Mouse (Mus musculus) stomach, embryonic 14.5 days (tissue): ENCODE results near the gene Tgif1. TPM values are rescaled to one million over a fixed set of nuclear protein-coding genes. Genes with fewer than 3 reads are reported as not detected.
A peak's percentile ranks its signal among the peaks of the same experiment; 100 is the strongest.

ENCODE experiments used
- ATAC-seq: fragments of 200-750 bp; cut with Nextera tagmentation; 2 replicates; pipeline ENCODE4 v1.8.0; 2017; ENCODE audit warnings: low read depth, moderate TSS enrichment; ENCODE audit not compliant: insufficient number of reproducible peaks, insufficient read depth, low FRiP score
- H3K27ac ChIP-seq: fragments of 300-500 bp; sonication (generic); 2 replicates; pipeline ENCODE4 v1.5.1; 2014; ENCODE audit warnings: mild to moderate bottlenecking, low read length, moderate library complexity, mixed read lengths
- H3K27me3 ChIP-seq: fragments of 300-500 bp; sonication (generic); 2 replicates; pipeline ENCODE4 v1.6.1; 2014; ENCODE audit warnings: low read length, control low read depth, mixed read lengths; ENCODE audit not compliant: control insufficient read depth, insufficient read depth
- H3K36me3 ChIP-seq: fragments of 300-500 bp; sonication (generic); 2 replicates; pipeline ENCODE4 v1.6.1; 2014; ENCODE audit warnings: mild to moderate bottlenecking, control low read depth, low read length, moderate library complexity, mixed read lengths; ENCODE audit not compliant: control insufficient read depth, insufficient read depth
- H3K4me1 ChIP-seq: fragments of 300-500 bp; sonication (generic); 2 replicates; pipeline ENCODE4 v1.6.1; 2014; ENCODE audit warnings: low read length, control low read depth, mixed read lengths; ENCODE audit not compliant: control insufficient read depth, insufficient read depth
- H3K4me2 ChIP-seq: fragments of 300-500 bp; sonication (generic); replicated peaks from 2 replicates; pipeline ENCODE4 v1.6.1; 2014; ENCODE audit warnings: low read depth, low read length, control low read depth
- H3K4me3 ChIP-seq: fragments of 300-500 bp; sonication (generic); 2 replicates; pipeline ENCODE4 v1.5.1; 2014; ENCODE audit warnings: low read depth, low read length, control low read depth
- H3K9ac ChIP-seq: fragments of 300-500 bp; sonication (generic); replicated peaks from 2 replicates; pipeline ENCODE4 v1.6.1; 2014; ENCODE audit warnings: low read depth, mild to moderate bottlenecking, control low read depth, low read length, moderate library complexity, mixed read lengths
- H3K9me3 ChIP-seq: fragments of 300-500 bp; sonication (generic); 2 replicates; pipeline ENCODE4 v1.6.1; 2016; ENCODE audit warnings: low read depth, low read length, control low read depth; ENCODE audit not compliant: control insufficient read depth
- WGBS: fragments of 180-500 bp; shearing (Covaris S2); extraction: QIAGEN DNeasy Blood & Tissue Kit; methylation state at CpG from one replicate; pipeline ENCODE4 v1.1.7; 2014; 5-methylcytosine and 5-hydroxymethylcytosine counted together
- polyA plus RNA-seq: library from polyadenylated mRNA; unstranded; fragments of >200 nt; fragmentation: Nextera tagmentation; extraction: Ambion mirVana; gene quantifications from 2 replicates; pipeline ENCODE4 v1.2.1, GENCODE M21; 2014

The Tgif1 gene
- polyA plus RNA-seq, 1 experiment from 2014 or later = 65.0 TPM

DNA sequence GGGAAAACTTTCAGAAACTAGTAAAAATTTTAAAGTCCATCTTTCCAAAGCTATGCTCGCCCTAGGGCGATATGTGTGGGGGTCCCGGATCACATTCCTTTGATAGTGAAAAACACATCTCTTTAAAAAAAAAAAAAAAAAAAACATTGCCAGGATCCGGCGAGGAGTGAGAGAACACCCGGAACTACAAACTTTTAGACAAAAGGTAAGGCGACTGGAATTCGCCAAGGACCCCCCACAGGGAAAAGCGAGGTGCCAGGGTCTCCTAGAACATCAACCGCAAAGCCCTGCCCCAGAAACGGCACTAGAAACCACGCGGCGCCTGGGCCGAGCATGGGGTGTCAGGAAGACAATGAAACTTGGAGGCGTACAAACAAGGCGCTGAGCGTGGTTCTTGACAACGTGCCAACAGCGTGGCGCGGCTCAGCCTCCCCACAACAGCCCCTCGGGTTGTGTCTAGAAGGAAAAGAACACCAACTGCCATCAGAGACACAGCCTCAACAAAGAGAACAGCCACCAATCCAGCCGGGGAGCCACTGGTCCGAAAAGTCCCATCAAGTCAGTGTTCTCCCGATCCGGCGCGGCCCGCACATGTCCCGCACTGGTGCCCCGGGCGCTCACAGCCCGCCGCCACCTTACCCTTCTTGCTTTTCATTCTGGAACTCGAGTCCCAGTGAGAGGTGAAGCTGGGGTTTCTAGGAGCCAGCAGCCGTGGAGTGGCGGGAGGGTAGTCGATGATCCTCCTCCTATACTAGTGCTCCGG is 2.9 kb downstream of the Tgif1 start:
- Histone ChIP-seq H3K9ac (peak overlapping the region; percentile 88), H3K36me3 (peaks cover 8% of the 10 kb centered on the region; the same call in 1 of the 2 replicates), H3K9me3 (no peaks in the 10 kb centered on the region), H3K27ac (peak overlapping the region; percentile 98), H3K4me1 (peaks cover 7% of the 10 kb centered on the region; the same call in 1 of the 2 replicates), H3K4me3 (peak overlapping the region; percentile 82), H3K4me2 (peak overlapping the region; percentile 94), H3K27me3 (no peaks in the 10 kb centered on the region)
- under 1% methylated on average over 40 of the region's 40 CpGs for WGBS
- no peak for ATAC-seq

DNA sequence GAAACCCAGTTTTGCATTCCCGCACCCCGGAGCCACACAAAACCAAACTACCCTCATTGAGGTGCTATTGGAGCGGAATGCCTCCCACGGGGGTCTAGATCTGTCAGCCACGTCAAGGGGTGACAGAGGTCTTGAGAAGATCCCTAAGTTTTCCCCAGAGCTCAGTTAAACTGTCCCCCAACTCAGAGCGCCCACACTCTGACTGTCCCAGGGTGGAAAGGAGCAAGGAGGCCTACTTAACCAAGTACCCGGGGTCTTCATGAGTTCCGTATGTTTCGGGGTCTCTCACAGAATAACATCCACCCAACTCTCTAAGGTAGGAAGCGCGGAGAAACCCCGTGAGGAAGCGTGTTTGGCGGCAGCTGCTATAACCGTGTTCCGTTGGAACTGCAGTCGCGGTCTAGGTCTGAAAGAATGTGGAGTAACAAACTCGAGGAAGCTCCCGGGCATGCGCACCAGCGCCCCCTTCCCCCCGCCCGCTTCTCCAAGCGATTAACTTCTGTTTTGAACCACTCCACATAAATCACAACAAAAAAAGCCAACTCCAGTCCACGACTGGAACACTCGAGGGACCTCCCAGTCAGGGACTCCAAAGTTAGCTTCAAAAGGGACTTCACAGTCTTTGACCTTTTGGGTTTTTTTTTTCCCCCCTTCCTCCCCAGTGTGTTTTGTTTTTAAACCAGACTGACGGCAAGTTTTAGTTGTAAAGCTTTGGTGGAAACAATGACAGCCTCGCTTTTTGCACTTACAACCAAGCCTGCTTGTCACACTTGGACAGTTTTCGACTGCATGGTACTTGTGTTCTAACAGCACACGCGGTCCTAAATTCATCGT is 3.7 kb downstream of the Tgif1 start:
- Histone ChIP-seq H3K27me3 (no peaks in the 10 kb centered on the region), H3K9me3 (no peaks in the 10 kb centered on the region), H3K27ac (peak overlapping the region; percentile 98), H3K9ac (peak overlapping the region; percentile 88), H3K4me1 (peaks cover 10% of the 10 kb centered on the region; the same call in 1 of the 2 replicates), H3K4me3 (peak overlapping the region; percentile 82), H3K4me2 (peak overlapping the region; percentile 94), H3K36me3 (peaks cover 15% of the 10 kb centered on the region; the same call in 1 of the 2 replicates)
- WGBS = 0% methylated on average over 33 of the region's 33 CpGs
- no peak for ATAC-seq

GRCm38 (mm10) chr17:70848511-70849398 is 4.6 kb downstream of the Tgif1 start:
- Histone ChIP-seq H3K4me1 (peaks cover 12% of the 10 kb centered on the region; the same call in 1 of the 2 replicates), H3K4me2 (peak overlapping the region; percentile 94), H3K27ac (peak overlapping the region; percentile 98), H3K4me3 (peak overlapping the region; percentile 82), H3K36me3 (peaks cover 21% of the 10 kb centered on the region; the same call in 1 of the 2 replicates), H3K9ac (peak overlapping the region; percentile 88), H3K9me3 (no peaks in the 10 kb centered on the region), H3K27me3 (no peaks in the 10 kb centered on the region)
- WGBS = under 1% methylated on average over 23 of the region's 23 CpGs
- peak; percentile 51; the same call in 1 of the 2 replicates for ATAC-seq

- peak overlapping the region; percentile 82 for H3K4me3 ChIP-seq
- WGBS = under 1% methylated on average over 17 of the region's 17 CpGs
- peak overlapping the region; percentile 88 for H3K9ac ChIP-seq
- H3K27me3 ChIP-seq = no peaks in the 10 kb centered on the region
- H3K4me1 ChIP-seq = peaks cover 12% of the 10 kb centered on the region; the same call in 1 of the 2 replicates
- peak overlapping the region; percentile 98 for H3K27ac ChIP-seq
- peaks cover 29% of the 10 kb centered on the region; the same call in 1 of the 2 replicates for H3K36me3 ChIP-seq
- no peak for ATAC-seq
- no peaks in the 10 kb centered on the region for H3K9me3 ChIP-seq
- H3K4me2 ChIP-seq = peak overlapping the region; percentile 94
Observed at GRCm38 (mm10) chr17:70847751-70848510, 5.4 kb downstream of the Tgif1 start.

DNA sequence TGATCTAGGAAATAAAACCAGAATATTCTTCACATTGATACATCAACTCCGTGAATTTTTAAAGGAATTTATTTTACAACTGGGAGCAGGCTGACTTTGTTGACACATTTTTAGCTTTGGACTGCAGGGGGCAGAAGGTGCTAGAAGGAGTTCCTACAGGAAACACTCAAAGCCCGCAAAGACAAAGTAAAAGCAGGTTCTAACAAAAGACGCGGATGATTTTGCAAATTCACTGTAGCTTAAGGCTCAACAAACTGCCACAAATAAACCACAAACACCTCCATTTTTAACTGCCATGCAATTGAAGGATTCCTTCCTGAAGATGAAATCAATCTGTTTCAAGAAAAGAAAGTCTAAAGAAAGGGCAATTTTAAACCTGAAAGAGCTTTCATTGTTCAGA is 6.3 kb downstream of the Tgif1 start:
- no peaks in the 10 kb centered on the region for H3K27me3 ChIP-seq
- peak overlapping the region; percentile 94; the same call in 1 of the 2 replicates for H3K4me2 ChIP-seq
- peaks cover 33% of the 10 kb centered on the region; the same call in 1 of the 2 replicates for H3K36me3 ChIP-seq
- no peak for ATAC-seq
- H3K9ac ChIP-seq = no peak overlapping the region
- peak overlapping the region; percentile 82; the same call in 1 of the 2 replicates for H3K4me3 ChIP-seq
- no peaks in the 10 kb centered on the region for H3K9me3 ChIP-seq
- H3K27ac ChIP-seq = no peak overlapping the region
- peaks cover 12% of the 10 kb centered on the region; the same call in 1 of the 2 replicates for H3K4me1 ChIP-seq
- 0% methylated on average over 4 of the region's 4 CpGs for WGBS

- H3K4me3 ChIP-seq = no peak overlapping the region
- H3K9ac ChIP-seq = no peak overlapping the region
- H3K27me3 ChIP-seq = no peaks in the 10 kb centered on the region
- peaks cover 12% of the 10 kb centered on the region; the same call in 1 of the 2 replicates for H3K4me1 ChIP-seq
- no peaks in the 10 kb centered on the region for H3K9me3 ChIP-seq
- H3K36me3 ChIP-seq = peaks cover 33% of the 10 kb centered on the region; the same call in 1 of the 2 replicates
- 59% methylated on average over 8 of the region's 8 CpGs for WGBS
- no peak for ATAC-seq
- peak overlapping the region; percentile 94; the same call in 1 of the 2 replicates for H3K4me2 ChIP-seq
- peak overlapping the region; percentile 56; the same call in 1 of the 2 replicates for H3K27ac ChIP-seq
Observed at GRCm38 (mm10) chr17:70846111-70846644, 7.2 kb downstream of the Tgif1 start.

DNA sequence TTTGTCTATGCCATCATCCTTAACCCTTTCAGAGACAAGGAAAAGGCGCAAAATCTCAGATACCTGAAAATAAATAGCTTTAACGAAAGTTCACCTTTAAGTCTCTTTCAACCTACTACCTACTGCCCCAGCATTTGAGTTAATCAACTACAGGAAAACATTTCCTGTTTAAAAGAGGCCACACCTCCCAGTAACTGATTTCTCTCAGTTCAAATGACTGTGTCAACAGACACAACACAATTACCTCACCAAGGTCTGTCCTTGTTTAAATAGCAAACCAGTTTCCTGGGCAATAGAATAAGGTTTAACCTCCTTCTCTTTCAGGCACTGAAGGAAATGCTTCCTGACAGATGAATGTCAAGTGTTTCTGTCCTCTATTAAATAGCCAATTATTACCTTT is 7.8 kb downstream of the Tgif1 start:
- Histone ChIP-seq H3K9ac (no peak overlapping the region), H3K4me3 (no peak overlapping the region), H3K4me1 (peaks cover 12% of the 10 kb centered on the region; the same call in 1 of the 2 replicates), H3K9me3 (no peaks in the 10 kb centered on the region), H3K36me3 (peaks cover 33% of the 10 kb centered on the region; the same call in 1 of the 2 replicates), H3K27ac (peak overlapping the region; percentile 56; the same call in 1 of the 2 replicates), H3K27me3 (no peaks in the 10 kb centered on the region), H3K4me2 (no peak overlapping the region)
- peak; percentile 36 for ATAC-seq
- WGBS = 67% methylated on average over 2 of the region's 2 CpGs
